Mouse (Mus musculus): ENCODE measurements around the gene Hmcn2. TPM values are rescaled to one million over a fixed set of nuclear protein-coding genes. Genes with fewer than 3 reads are reported as not detected.

Gene Hmcn2
- polyA plus RNA-seq, 1 experiment from 2014 or later = 1.2 TPM

DNA sequence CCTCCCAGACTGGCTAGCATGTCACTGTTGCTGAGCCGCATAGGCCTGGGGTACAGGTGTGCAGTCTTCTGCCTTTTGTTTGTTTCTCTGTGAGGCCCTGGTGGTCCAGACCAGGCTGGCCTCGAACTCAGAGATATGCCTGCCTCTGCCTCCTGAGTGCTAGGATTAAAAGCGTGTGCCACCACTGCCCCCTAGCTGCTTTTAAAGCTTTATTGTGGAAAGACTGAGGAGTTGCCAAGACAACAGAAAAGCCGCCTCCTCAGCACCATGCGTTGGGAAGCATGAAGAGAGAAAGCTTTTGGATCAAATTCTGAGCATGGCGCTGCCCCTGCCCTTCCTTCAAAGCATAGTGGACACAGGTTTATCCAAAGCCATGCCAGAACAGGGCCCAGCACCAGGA is 194.6 kb downstream of the Hmcn2 start:
- ATAC-seq (ENCODE audit: low read depth) = no peak
- WGBS (ENCODE audit: insufficient replicate concordance) = 76% methylated on average over 6 of the region's 6 CpGs
- H3K27me3 ChIP-seq (ENCODE audit: control insufficient read depth, insufficient read depth, low read depth, low read length) = no peaks in the 10 kb centered on the region
- H3K27ac ChIP-seq (ENCODE audit: low read length) = no peak overlapping the region
- peaks cover 13% of the 10 kb centered on the region for H3K36me3 ChIP-seq (ENCODE audit: control insufficient read depth, insufficient read depth)
- no peak overlapping the region for H3K4me3 ChIP-seq (ENCODE audit: low read depth, low read length)
- no peak overlapping the region for H3K9ac ChIP-seq (ENCODE audit: low read depth, low read length)
- H3K9me3 ChIP-seq (replicated peaks; ENCODE audit: control insufficient read depth, low read length) = no peaks in the 10 kb centered on the region
- no peaks in the 10 kb centered on the region for H3K4me1 ChIP-seq (ENCODE audit: control insufficient read depth, low read depth, low read length)
- no peak overlapping the region for H3K4me2 ChIP-seq (ENCODE audit: low read depth, low read length)

Other genes starting within 250 kb of the Hmcn2 start
- 5.2 and 5.9 TPM in 2 replicates for gene Fnbp1, start 172.4 kb upstream of the Hmcn2 start, polyA plus RNA-seq (2015; fragmentation: Nextera tagmentation; extraction: Ambion mirVana)
- 11.5 and 11.9 TPM in 2 replicates for gene Gpr107, start 162.1 kb upstream of the Hmcn2 start, polyA plus RNA-seq (2015; fragmentation: Nextera tagmentation; extraction: Ambion mirVana)
- gene Ncs1, start 68.6 kb upstream of the Hmcn2 start, polyA plus RNA-seq (2015; fragmentation: Nextera tagmentation; extraction: Ambion mirVana) = 0.78 and 1.1 TPM in 2 replicates
- 399 and 480 TPM in 2 replicates for gene Ass1, start 155.8 kb downstream of the Hmcn2 start, polyA plus RNA-seq (2015; fragmentation: Nextera tagmentation; extraction: Ambion mirVana)

All from liver, embryonic 16.5 days (tissue).